Mouse (Mus musculus) spleen, adult 12 weeks (tissue): ENCODE results near the gene H2afz.
A peak's percentile ranks its signal among the peaks of the same experiment; 100 is the strongest.
"Not testable (repeated sequence)": the region's sequence is repeated elsewhere in the genome, so short reads cannot be mapped to it uniquely, and the experiment has no call there.

Experiments used
- DNase-seq: peaks from one replicate; pipeline ENCODE4 v3.0.0; 2022; ENCODE audit warnings: low spot score

The H2afz gene

DNA sequence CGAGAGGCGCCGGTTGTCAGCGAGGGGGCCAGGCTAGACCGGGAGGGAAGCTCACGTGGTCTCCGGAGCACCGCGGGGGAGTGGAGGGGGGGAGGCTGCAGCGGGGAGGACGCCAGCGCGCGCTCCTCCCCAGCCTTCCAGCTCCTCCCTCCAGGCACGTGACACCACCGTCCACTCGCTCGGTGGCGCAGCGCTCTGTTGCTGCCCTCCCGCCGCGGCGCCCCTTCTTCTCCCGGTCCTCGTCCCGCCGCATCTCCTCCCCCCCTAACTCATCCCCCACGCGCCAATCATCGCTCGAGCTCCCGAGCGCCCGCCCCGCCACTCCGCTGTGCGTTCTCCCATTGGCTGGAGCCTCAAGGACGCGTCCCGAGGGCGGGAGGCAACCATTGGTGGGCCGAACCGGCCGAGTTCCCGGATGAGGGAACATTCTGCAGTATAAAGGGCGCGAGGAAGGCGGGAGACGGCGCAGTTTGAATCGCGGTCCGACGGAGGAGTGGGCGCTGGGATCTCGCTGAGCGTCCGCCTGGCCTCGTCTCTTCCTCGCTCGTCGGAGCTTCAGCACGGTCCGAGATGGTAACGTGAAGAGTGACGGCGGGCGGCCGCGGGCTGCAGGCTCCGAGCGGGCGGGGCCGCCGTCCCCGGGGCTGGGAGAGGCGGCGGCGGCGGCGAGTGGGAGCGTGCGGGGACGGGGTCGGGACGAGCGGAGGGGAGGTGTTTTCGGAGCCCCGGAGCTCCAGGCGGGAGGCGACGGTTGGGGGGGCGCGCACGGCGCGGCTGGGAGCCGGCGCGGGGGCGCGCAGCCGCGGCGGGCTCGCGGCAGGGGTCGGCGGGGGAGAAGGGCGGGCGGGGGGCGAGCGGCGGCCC lies at the start of gene H2afz:
H2afz (plus strand) TSS at position 364 of the 864 bp plus-strand sequence.
- peak; percentile 96 for DNase-seq

DNA sequence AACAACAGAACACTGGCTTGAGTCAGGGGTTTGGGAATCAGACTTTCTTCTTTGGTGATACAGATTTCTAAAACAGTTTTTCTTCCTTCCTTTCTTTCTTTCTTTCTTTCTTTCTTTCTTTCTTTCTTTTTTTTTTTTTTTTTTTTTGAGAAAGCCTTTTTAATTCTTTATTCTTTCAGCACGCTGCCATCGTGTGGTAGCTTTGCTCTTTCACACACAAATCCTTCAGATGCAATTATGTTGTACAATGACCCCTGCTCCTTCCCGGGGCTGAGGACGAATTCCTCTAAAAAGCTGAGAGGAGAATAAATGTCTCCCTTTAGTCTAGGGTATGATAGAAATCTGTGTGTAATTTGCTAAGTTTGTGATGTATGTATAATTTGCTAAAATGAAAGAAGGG lies 45.6 kb upstream of the H2afz start:
- DNase-seq, result no peak

DNA sequence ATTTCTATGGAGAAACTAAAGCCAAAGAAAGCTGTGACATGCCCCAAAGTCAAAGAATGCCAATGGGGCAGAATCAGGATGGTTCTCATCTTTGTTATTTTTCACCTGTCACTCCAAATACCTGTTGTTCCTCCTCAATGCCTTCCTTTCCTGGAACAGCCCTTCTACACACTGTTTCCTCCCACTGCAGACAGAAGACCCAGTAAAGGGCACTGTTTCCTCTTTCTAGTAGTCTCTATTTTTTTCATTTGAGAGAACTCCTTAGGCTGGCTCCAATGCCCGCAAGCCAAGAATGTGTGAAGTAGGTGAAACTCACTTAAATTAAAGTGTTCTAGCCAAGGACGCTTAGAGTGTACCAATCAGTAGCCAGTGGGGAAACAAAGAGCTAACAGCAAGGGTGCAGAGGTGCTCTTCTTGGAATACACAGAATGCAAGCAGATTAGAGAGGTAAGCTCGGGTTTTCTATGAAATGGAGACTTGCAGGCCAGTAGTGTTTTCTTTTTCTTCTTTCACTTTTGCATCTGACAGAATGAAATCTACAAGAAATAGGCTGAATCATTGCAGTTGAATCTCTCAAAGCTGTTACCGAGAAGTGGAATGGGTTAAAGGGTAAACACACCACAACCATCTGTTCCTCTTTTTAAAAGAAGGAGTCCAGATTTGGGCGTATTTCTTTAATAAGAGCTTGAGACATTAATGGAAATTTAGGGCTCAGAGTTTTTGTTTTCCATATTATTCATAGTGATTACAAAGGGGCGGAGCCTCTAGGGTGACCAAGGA lies 43.4 kb upstream of the H2afz start:
- no peak for DNase-seq

DNA sequence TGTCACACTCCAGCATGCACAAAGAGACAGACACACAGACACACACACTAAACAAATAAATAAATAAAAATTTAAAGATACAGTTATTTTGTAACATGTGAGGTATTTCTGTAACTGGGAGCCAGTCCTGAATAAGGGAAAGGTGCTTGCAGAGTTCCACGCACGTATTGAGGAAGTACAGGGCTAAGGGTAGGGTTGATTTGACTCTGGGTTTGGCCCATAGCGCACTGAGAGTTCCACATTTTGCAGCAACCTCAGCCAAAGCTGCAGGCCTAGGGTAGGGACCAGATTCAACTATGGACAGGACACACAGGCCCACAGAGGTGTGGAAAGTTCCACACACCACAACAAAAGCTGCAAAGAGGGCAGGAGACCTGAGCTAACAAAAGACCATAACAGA lies 41.0 kb upstream of the H2afz start:
- no peak for DNase-seq

DNA sequence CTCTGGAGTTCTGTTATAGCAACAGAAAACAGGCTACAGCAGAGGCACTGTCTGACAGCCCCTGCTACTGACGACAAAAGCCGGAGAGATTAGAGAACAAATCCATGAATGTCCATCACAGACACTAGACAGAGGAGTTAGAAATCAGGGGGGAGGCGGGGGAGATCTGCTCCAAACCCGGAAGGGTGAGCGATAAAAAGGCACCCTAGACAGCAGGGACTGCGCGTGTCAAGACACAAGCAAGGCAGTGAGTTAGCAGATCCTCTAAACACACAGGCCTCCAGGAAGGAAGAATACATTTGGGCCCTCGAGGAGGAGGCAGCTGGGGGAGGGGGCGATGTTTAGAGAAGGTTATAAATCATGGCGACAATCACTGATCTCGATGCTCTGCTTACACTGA lies 36.6 kb upstream of the H2afz start:
- no peak for DNase-seq

DNA sequence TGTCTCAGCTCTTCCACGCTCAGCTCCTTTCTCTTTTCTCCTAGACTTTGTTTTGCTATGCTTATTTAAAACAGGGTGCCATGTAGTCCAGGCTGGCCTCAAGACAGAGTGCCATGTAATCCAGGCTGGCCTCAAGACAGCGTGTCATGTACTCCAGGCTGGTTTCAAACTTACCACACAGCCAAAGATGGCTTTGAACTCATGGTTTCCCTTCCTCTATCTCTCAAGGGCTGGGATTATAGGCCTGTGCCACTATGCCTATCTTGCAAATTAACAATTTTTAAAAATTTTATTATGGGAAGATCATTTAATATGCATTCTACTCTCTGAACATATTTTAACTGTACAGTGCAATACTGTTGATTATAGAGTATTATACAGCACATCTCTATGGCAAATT lies 33.1 kb upstream of the H2afz start:
- no peak for DNase-seq

DNA sequence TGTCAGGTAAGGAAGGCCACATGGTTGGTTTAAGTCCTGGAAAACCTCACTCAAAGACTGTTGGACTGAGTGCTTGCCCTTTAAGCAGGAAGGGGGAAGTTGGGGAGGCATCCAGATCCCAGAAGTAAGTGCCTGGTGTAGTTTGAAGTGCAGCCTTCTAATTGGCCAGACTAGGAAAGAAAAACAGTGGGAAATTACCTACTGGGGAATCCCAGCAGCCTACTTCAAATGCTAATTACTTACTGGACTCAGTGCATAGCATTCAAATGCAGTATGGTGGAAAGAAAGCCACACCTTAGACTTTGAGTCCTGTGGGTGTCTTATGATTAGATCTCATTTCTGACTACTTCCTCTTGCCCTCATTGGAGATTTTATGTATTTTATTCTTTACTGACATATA lies 31.2 kb upstream of the H2afz start:
- no peak for DNase-seq

DNA sequence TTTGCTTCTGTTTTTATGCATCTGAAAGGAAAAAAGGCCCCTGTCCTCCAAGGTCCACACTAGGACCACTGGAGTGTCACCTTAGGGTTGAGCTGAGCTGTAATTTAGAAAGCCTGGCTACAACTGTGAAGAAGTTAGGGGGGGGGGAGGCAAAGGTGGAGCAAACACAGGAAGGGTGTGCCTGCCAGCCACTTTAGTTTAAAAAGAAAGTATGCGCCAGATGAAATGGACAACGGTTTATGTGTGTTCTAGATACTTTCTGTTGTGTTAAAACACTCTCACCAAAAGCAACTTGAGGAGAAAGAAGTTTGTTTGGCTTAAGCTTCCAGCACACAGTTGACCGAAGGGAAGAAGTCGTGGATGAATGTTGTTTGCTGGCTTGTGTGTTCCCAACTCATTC lies 30.6 kb upstream of the H2afz start:
- no peak for DNase-seq

DNA sequence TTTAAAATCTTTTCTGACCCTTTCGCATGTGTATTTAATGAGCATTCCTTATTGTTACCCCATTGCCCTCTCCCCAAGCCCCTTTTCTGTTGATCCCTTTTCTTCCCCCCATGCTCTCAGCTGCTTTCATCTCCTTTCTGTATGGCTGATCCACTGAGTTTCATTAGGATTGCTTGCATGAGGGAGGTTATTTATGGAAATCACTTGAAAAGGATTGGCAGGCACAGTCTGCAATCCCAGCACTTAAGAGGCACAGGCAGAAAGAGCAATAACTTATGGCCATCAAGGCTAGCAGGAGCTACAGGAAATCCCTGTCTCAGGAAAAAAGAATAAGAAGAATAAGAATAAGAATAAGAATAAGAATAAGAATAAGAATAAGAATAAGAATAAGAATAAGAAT lies 27.7 kb upstream of the H2afz start:
- DNase-seq, result no peak

DNA sequence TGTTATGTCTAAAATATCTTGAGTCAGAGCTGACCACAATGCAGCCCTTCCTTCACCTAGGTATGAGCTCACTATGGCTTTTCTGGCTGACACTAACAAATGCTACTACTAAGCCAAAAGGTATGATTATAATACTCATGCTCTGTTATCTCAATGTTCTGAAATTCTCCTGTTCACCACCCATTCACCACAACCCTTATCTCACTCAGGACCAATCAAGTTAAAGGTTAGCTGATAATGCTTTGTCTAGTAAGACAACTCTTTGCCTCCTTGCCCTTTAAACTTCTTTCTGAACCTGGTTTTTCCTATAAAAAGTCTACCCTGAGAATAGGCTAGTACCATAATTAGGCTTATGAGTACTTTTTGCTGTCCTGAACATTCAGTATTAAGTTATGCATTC lies 26.1 kb upstream of the H2afz start:
- no peak for DNase-seq

DNA sequence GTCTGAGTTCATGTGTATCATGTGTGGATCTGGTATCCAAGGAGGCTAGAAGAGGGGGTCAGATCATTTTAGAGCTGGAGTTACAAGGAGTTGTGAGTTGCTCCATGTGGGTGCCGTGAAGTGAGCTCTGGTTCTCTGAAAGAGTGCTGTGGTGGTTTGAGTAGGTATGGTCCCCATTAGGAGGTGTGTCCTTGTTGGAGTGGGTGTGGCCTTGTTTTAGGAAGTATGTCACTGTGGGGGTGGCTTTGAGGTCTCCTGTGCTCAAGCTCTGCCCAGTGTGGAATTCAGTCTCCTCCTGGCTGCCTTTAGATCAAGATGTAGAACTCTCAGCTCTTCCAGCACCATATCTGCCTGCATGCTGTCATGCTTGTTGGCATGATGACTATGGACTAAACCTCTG lies 21.3 kb upstream of the H2afz start:
- no peak for DNase-seq

DNA sequence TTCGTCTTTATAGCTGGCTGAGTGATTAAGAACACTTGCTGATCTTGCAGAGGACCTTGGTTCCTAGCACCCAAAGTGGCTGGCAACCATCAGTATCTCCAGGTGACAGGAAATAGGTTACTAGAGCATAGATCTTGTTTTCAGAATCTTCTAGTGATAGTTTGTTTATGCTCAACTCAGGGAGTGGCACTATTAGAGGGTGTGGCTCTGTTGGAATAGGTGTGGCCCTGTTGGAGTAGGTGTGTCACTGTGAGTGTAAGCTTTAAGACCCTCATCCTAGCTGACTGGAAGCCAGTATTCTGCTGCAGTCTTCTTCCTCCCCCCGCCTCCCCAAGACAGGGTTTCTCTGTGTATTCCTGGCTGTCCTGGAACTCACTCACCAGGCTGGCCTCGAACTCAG lies 20.0 kb upstream of the H2afz start:
- DNase-seq, result no peak

DNA sequence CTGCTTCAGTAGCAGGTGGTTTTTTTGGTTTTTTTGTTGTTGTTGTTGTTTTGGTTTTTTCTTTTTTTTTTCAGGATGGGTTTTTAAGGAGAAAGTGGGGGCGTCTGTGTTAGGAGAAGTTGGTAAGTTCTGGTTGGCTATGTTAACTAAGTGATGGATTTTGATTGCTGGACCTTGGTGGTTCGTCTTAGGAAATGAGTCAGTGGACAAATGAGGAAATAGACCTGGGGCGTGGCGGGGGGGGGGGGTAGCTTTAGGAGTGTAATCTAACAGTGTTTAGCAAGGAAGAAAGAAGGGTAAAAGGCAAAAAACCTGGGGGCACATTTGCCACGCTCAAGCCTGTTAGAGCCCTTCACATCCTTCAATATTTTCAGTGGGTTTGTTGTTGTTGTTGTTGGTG lies 17.7 kb upstream of the H2afz start:
- DNase-seq, result no peak

DNA sequence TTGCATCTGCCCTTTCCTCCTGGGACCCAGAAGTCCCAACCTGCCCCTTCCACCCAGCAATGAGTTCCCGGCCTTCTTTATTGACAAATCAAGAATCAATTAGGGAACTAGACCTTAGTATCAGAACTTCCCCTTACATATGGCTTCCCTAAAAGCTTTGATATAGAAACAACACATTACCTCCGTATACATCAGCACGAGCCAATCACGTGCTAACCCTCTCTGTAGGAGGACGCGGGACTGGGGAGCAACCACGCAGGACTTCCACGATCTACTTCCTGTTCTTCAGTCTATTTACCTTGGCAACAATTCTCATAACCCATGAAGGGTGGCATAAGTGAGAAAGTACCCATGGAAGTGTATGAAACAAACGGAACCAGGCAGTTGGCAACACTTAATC lies 15.9 kb upstream of the H2afz start:
- DNase-seq, result no peak

DNA sequence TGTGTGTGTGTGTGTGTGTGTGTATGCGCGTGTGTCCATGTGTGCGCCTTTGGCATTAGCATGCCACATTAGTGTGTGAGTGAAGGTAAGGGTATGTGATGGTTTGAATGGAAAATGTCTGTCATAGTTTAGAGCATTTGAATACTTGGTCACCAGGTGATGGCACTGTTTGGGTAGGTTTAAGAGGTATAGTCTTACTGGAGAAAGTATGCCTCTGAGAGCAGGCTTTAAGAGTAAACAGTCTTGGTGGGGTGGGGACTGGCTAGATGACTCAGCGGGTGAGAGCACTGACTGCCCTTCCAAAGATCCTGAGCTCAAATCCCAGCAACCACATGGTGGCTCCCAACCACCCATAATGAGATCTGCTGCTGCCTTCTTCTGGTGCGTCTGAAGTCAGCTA lies 14.6 kb upstream of the H2afz start:
- no peak for DNase-seq

DNA sequence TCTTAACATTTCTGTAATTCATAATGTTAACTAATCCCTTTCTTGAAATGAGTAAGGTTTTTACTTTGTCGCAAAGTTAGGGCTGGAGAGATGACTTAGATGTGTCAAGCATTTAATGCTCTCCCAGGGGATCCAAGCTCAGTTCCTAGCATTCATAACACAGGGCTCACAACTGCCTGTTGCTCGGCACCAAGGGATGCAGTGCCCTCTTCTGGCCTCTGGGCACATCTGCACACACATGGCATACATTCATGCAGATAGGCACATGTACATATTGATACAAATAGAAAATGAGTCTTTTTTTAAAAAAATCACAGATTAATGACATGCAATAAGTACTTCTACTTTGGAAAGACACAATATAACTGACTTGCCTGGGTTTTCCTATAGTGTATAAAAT lies 13.1 kb upstream of the H2afz start:
- DNase-seq, result no peak

DNA sequence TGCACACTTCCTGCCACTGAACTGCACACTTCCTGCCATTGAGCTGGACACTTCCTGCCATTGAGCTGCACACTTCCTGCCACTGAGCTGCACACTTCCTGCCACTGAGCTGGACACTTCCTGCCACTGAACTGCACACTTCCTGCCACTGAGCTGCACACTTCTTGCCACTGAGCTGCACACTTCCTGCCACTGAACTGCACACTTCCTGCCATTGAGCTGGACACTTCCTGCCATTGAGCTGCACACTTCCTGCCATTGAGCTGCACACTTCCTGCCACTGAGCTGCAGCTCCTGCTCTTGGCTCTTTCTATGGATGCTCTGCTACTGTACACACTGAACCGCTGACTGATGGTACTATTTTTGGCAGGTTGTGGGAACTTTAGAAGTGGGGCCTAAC lies 11.3 kb upstream of the H2afz start:
- not testable (repeated sequence) for DNase-seq

DNA sequence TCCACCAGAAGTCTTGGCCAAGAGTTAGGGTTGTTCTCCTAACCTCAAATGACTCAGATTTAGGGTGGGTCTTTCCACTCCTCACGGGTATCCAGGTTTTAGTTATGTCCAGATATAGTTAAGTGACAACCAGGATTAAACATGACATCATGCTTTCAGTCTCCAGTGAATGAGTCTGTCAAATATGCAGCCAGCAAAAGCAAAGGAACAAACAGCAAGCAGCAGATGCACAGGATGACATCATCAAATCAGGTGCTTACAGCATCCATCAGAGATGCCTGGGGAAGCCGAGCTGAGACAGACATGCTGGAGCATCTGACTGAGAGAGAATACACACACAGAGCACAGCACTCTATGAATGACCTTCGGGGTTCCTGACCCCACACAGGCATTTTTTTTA lies 9.0 kb upstream of the H2afz start:
- no peak for DNase-seq

DNA sequence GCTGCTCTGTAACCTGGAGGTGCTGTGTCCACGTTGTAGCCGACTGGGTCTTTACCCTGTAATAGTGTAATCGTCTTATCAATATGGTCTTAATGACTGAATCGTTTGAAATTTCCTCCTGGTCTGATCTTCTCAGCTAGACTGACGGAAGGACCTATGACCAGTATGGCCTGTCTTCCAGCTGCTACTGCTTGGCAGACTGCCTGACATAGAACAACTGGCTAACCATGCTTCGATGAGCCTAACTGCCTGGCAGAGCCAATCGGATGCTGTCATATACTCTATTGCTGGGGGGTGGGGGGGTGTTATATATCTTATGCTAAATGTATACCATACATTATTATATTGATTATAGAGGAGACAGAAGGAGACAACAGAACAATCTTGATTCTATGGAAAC lies 8.2 kb upstream of the H2afz start:
- no peak for DNase-seq

DNA sequence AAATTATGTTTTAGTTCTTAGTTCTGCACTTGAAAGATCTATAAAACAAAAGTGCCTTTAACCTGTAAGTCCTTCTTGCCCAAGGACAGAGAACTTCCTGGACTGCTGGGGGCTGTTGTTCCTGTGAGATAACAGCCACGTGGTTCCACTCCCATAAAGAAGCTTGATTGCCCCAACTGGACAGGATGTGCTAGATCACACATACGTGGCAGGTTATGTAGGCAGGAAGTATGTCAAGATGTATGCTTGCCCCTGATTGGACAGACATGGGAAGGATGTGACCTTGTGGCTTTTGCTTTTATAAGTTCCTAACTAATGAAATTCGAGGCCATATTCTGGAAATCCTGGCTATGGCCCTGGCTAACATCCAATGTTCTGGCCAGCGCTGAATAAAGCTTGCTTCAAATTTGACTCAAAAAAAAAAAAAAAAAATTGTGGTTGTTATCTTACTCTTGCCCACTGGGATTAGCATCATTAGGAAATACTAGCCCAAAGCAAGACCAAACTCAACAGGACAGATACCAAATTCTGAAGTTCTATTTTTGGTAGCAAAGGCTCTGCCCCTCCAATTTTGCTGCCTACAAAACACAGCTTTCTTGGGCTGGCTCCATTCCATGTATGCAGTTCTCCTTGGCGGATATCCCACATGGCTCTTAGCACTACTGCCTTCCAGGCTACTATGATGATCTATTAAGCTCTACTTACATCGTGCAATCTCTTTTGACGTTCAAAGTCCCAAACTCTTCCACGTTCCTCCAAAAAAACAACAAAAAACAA lies 3.7 kb upstream of the H2afz start:
- no peak for DNase-seq

DNA sequence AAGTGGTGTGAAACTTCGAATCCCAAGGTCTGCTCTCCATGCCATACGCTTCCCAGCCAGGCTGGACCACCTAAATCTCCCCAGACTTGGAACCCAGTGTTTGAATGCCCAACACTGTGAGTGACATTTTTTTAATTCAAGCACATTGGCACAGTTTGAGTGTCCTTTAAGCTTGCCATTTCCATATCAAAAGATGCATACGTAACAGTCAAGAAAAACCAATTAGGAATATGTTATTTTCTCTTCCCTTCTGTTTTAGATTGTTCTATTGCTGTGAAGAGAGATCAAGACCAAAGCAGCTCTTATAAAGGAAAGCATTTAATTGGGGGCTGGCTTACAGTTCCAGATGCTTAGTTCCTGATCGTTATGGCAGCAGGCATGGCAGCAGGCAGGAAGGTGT lies 2.9 kb upstream of the H2afz start:
- no peak for DNase-seq

DNA sequence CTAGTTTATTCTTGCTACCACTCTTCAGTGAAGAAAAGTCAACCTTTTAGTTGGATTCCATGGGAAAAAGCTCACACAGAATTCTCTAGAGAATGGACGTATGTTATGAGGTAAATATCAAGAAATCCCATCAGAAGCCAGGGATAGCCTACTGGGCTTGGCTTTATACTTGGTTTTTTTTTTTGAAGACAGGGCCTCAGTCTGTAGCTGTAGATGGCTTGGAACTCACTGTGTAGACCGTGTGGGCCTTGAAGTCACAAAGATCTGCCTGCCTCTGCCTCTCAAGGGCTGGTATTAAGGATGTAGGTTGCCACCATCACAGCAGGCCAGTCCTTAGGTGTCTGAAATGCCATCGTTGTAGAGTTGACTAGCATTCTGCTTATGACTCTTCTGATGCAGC lies 1.7 kb upstream of the H2afz start:
- no peak for DNase-seq
